Mouse (Mus musculus): ENCODE data around the gene Itsn2. TPM values are rescaled to one million over a fixed set of nuclear protein-coding genes. Genes with fewer than 3 reads are reported as not detected.

Itsn2 gene
- polyA plus RNA-seq, 1 experiment from 2014 or later: 24.8 TPM

DNA sequence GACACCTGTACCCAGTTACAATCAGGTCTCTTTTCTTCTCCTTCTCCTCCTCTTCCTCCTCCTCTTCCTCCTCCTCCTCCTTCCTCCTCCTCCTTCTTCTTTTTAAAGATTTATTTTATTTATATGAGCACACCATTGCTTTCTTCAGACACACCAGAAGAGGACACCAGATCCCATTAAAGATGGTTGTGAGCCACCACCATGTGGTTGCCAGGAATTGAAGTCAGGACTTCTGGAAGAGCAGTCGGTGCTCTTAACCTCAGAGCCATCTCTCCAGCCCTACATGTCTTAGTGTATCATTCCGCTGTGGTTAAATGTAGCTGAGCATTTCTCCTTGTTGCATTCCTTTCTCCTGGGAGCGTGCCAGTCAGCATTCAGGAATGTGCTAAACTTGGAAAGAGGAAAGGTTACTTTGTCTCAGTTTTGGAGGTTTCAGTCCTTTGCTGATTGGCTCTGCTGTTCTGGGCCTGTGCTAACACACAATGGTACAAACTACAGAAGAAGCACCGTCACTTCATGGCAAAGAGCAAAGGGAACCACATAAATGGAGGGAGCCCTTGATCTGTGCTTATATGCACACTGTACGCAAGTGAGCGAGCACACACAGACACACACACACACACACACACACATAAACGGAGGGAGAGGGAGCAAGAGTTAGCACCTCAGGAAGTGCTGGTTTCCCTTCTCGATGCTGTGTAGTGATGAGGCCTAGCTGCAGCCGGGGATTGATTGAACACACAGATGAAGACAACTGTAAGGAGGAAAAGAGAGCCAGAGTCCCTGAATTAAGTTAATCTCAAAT lies 33.8 kb upstream of the Itsn2 start:
- H3K27ac ChIP-seq: no peak overlapping the region

DNA sequence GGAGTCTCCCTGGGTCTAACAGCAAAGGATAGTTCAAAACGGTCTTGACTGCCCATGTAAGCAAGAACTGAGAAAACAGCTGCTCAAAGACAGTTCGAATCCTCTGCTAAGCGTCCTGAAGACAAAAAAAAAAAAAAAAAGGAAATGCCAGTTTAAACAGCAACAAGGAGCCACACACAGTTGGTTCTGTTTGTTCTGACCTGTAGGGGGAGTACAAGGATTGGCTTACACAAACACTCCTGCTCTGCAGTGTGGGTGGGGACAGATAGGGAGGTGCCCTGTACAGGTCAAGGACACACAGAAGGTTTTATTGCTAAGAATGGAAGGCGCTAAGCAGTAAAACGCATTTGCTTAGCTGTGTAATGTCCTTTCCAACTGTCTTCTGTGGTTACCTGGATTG lies 20.6 kb upstream of the Itsn2 start:
- no peak overlapping the region for H3K27ac ChIP-seq
- H3K27me3 ChIP-seq: no peaks in the 10 kb centered on the region
- no peak overlapping the region for H3K4me2 ChIP-seq
- H3K9me3 ChIP-seq: no peaks in the 10 kb centered on the region
- no peak overlapping the region for H3K9ac ChIP-seq (replicated peaks)
- H3K36me3 ChIP-seq: no peaks in the 10 kb centered on the region
- WGBS: 34% methylated on average over 5 of the region's 5 CpGs
- no peak overlapping the region for H3K4me3 ChIP-seq (replicated peaks)
- no peak for ATAC-seq (ENCODE audit: insufficient number of reproducible peaks, insufficient read depth, low FRiP score, low TSS enrichment, low read depth)
- H3K4me1 ChIP-seq (replicated peaks): no peaks in the 10 kb centered on the region

More for the DNA sequence above, 33.8 kb upstream of the Itsn2 start:
- ATAC-seq (ENCODE audit: insufficient number of reproducible peaks, insufficient read depth, low FRiP score, low TSS enrichment, low read depth): no peak
- no peaks in the 10 kb centered on the region for H3K27me3 ChIP-seq
- H3K4me1 ChIP-seq (replicated peaks): peaks cover 5% of the 10 kb centered on the region; the same call in 1 of the 2 replicates
- no peaks in the 10 kb centered on the region for H3K36me3 ChIP-seq
- 0 out of 2 replicates have a peak, but pooled peaks cover 4% of the 10 kb centered on the region for H3K9me3 ChIP-seq
- H3K4me2 ChIP-seq: no peak overlapping the region
- H3K4me3 ChIP-seq (replicated peaks): no peak overlapping the region
- H3K9ac ChIP-seq (replicated peaks): no peak overlapping the region
- 78% methylated on average over 9 of the region's 9 CpGs for WGBS

DNA sequence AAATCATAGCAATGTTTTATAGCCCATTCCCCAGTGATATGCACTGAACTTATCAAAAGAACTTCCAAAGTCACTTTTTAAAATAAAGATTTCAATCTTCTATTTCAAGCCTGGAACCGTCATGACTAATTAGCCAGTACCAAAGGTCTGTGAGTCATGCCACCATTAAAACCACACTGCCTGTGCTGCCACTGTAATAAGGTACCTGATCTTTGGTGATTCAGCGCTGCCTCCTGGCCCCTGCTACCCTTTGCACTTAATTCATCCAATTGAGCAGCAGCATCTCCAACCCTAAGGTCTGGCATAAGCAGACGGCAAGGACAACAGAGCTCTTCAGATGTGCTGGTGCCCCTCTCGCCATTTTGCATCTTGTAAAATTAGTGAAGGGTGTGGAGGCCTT lies 18.4 kb upstream of the Itsn2 start:
- ATAC-seq (ENCODE audit: insufficient number of reproducible peaks, insufficient read depth, low FRiP score, low TSS enrichment, low read depth): no peak
- H3K4me2 ChIP-seq: no peak overlapping the region
- 73% methylated on average over 4 of the region's 4 CpGs for WGBS
- no peaks in the 10 kb centered on the region for H3K36me3 ChIP-seq
- H3K9ac ChIP-seq (replicated peaks): no peak overlapping the region
- no peak overlapping the region for H3K27ac ChIP-seq
- no peaks in the 10 kb centered on the region for H3K4me1 ChIP-seq (replicated peaks)
- no peaks in the 10 kb centered on the region for H3K27me3 ChIP-seq
- no peak overlapping the region for H3K4me3 ChIP-seq (replicated peaks)
- no peaks in the 10 kb centered on the region for H3K9me3 ChIP-seq

DNA sequence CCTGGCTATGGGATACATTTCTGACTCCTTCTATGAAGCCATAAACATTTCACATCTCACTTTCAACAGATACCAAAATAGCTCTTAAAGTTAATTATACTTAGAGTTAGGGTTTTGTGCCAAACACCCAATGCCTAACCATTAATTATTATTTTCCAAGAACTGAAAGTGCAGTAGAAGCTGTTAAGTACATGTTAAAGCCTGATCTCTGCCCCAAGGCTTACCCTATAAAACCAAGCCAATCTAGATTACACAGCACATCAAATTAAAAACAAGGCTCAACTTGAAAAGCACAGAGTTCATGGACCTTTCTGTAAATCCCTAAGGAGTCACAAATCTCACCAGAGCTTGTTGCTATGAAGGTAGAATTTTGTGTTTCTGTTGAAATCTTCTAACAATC lies 10.1 kb upstream of the Itsn2 start:
- H3K4me2 ChIP-seq: no peak overlapping the region
- H3K9me3 ChIP-seq: no peaks in the 10 kb centered on the region
- no peak overlapping the region for H3K9ac ChIP-seq (replicated peaks)
- no peaks in the 10 kb centered on the region for H3K27me3 ChIP-seq
- no peak; the same call in 1 of the 2 replicates for ATAC-seq (ENCODE audit: insufficient number of reproducible peaks, insufficient read depth, low FRiP score, low TSS enrichment, low read depth)
- H3K4me1 ChIP-seq (replicated peaks): no peaks in the 10 kb centered on the region
- H3K27ac ChIP-seq: no peak overlapping the region
- H3K36me3 ChIP-seq: no peaks in the 10 kb centered on the region
- no peak overlapping the region for H3K4me3 ChIP-seq (replicated peaks)

DNA sequence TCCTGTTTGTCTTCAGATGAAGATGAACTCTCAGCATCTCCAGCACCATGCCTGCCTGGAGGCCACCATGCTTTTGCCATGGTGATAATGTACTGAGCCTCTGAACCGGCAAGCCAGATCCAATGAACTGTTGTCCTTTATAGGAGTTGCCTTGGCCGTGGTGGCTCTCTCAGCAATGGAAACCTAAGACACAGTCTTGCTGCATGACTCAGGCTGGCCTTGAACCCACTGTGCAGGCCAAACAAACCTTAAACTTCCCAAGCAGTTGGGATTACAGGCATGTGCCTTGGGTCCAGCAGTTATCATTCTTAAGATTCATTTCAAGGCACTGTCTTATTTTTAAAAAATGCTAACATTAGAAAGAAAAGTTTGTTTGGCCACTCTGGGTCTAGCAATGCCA lies 4.6 kb upstream of the Itsn2 start:
- Histone ChIP-seq H3K9me3 (no peaks in the 10 kb centered on the region), H3K27me3 (peaks cover 4% of the 10 kb centered on the region; the same call in 1 of the 2 replicates), H3K9ac (replicated peaks) (no peak overlapping the region), H3K4me2 (no peak overlapping the region), H3K27ac (no peak overlapping the region), H3K36me3 (no peaks in the 10 kb centered on the region), H3K4me3 (replicated peaks) (no peak overlapping the region), H3K4me1 (replicated peaks) (no peaks in the 10 kb centered on the region; the same call in 1 of the 2 replicates)
- WGBS: 75% methylated on average over 2 of the region's 2 CpGs
- no peak for ATAC-seq (ENCODE audit: insufficient number of reproducible peaks, insufficient read depth, low FRiP score, low TSS enrichment, low read depth)

DNA sequence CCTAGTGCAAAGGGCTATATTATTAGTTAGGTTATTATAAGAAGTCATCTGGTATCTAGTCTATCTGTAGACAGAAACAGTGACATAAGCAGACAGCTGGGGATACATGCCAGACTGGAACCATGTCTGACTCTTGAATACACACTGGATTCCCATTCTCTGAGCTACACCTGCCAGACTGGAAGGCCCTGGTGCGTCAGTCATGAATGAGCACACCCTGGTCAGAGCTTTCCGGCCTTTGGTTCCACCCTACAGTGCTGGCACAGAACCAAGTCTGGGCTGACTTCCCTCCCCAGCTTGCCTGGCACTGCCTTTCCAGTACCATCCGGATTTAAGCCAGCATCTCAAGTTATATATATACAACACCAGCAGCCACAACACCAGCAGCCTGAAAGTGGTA lies 3.8 kb upstream of the Itsn2 start:
- WGBS: 93% methylated on average over 3 of the region's 3 CpGs
- no peaks in the 10 kb centered on the region for H3K9me3 ChIP-seq
- H3K27me3 ChIP-seq: peaks cover 4% of the 10 kb centered on the region; the same call in 1 of the 2 replicates
- no peak overlapping the region for H3K9ac ChIP-seq (replicated peaks)
- peaks cover 1% of the 10 kb centered on the region for H3K4me1 ChIP-seq (replicated peaks)
- ATAC-seq (ENCODE audit: insufficient number of reproducible peaks, insufficient read depth, low FRiP score, low TSS enrichment, low read depth): no peak
- H3K36me3 ChIP-seq: no peaks in the 10 kb centered on the region
- H3K4me2 ChIP-seq: no peak overlapping the region
- no peak overlapping the region for H3K27ac ChIP-seq
- H3K4me3 ChIP-seq (replicated peaks): no peak overlapping the region

DNA sequence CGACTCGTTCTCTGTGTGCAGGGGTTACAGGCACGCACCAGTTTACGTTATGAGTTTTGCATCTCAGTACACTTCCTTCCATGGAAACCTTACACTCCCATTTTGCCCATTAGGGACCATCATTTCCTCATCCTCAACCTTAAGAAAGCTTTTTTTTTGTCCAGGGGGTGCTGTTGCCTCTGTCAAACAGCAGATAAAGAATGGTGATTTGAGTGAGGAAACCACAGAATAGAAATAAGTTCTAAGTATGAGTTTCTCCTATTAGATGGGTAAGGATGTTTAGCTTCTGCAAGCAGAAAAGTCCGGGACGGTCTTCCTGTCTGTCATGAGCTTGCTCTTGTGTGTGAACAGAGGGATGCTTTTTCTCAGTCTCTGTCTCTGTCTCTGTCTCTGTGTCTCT lies 413 bp upstream of the Itsn2 start:
- Histone ChIP-seq H3K4me2 (peak overlapping the region; percentile 69), H3K9ac (replicated peaks) (no peak overlapping the region)
- 77% methylated on average over 6 of the region's 6 CpGs for WGBS

DNA sequence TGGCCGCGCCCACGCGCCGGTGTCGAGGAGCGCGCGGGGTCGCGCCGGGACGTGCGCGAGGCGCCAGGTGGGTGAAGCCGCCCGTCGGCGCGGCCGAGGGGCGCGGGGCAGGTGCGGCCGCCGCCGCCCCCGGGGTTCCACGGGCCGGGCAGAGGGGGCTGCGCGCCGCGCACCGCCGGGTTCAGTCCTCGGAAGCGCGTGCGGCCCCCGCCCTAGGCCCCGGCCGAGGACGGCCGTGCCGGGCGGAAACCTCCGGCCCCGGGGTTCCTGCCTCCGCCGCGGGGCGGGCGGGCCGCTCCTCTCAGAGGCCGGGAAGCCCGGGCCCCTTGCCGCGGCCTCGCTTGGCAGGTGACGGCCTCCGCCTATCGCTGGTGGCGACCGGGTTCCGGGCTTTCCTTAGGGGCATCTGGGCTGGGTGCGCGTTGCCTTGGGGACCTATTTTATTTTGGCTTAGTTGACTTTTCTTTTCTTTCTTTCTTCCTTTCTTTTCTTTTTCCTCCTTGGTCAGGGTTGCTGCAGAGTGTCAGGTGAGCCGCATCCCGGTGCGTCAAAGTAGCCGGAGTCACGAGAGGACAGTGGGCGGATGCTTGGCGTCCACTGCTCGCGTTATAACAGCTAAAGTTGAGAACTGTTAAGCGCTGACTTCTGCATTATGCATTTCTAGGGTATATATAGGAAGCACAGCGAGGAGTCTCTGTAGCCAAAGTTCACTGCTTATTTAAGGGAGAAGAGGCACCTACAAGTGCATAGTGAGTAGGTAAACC lies 910 bp downstream of the Itsn2 start:
- no peaks in the 10 kb centered on the region for H3K9me3 ChIP-seq
- H3K9ac ChIP-seq (replicated peaks): peak overlapping the region; percentile 81
- peak overlapping the region; percentile 94 for H3K4me3 ChIP-seq (replicated peaks)
- H3K4me2 ChIP-seq: peak overlapping the region; percentile 69
- peak overlapping the region; percentile 76 for H3K27ac ChIP-seq
- peaks cover 6% of the 10 kb centered on the region for H3K4me1 ChIP-seq (replicated peaks)
- 1% methylated on average over 71 of the region's 80 CpGs for WGBS
- H3K27me3 ChIP-seq: peaks cover 4% of the 10 kb centered on the region; the same call in 1 of the 2 replicates
- no peaks in the 10 kb centered on the region for H3K36me3 ChIP-seq
- peak; percentile 69 for ATAC-seq (ENCODE audit: insufficient number of reproducible peaks, insufficient read depth, low FRiP score, low TSS enrichment, low read depth)

More for the DNA sequence above, 413 bp upstream of the Itsn2 start:
- Histone ChIP-seq H3K4me1 (replicated peaks) (peaks cover 6% of the 10 kb centered on the region), H3K27me3 (peaks cover 4% of the 10 kb centered on the region; the same call in 1 of the 2 replicates), H3K36me3 (no peaks in the 10 kb centered on the region), H3K27ac (no peak overlapping the region), H3K9me3 (no peaks in the 10 kb centered on the region), H3K4me3 (replicated peaks) (peak overlapping the region; percentile 94)
- no peak for ATAC-seq (ENCODE audit: insufficient number of reproducible peaks, insufficient read depth, low FRiP score, low TSS enrichment, low read depth)

DNA sequence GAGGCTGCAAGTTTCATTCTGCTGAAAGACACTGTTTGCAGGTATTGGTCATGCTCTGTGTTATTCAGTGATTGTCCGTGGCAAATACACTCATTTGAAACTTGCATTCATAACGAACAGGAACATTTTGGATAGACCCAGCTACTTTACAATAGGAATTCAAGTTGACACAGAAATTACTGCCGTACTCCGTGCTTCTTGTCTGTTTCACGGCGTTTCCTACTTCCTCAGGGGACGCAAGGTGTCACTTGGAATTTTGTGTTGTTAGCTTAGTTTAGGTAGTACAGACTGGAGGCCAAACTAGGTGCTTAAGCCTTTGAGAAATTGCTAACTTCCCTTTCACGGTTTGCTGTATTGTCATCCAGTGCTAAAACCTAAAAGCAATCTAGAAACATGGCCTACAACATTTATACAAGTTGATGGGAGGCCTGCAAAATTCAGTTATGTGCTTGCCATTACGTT lies 1.5 kb downstream of the Itsn2 start:
- Histone ChIP-seq H3K4me3 (replicated peaks) (peak overlapping the region; percentile 94), H3K27me3 (peaks cover 4% of the 10 kb centered on the region; the same call in 1 of the 2 replicates), H3K4me2 (peak overlapping the region; percentile 69), H3K4me1 (replicated peaks) (peaks cover 9% of the 10 kb centered on the region), H3K27ac (no peak overlapping the region), H3K9ac (replicated peaks) (peak overlapping the region; percentile 81), H3K9me3 (no peaks in the 10 kb centered on the region), H3K36me3 (no peaks in the 10 kb centered on the region)
- WGBS: 67% methylated on average over 9 of the region's 9 CpGs
- no peak for ATAC-seq (ENCODE audit: insufficient number of reproducible peaks, insufficient read depth, low FRiP score, low TSS enrichment, low read depth)

DNA sequence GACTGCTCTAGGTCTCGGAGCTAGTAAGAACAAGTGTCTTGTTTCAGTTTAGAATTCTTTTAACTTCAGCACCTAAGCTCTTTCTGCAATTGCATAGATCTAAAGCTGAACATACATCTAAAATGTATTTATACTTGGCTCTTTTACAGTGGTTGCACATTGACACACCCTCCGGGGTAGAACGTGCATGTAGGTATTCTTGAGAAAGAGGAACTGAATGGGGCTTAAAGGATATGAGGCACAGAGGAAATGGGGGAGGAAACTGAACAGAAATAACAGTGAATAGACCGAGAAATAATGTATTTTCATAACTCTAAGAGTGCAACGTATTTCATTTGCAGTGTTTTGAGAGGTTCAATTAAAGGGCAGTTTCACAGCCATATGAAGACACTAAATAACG lies 2.6 kb downstream of the Itsn2 start:
- no peak for ATAC-seq (ENCODE audit: insufficient number of reproducible peaks, insufficient read depth, low FRiP score, low TSS enrichment, low read depth)
- 84% methylated on average over 6 of the region's 6 CpGs for WGBS

DNA sequence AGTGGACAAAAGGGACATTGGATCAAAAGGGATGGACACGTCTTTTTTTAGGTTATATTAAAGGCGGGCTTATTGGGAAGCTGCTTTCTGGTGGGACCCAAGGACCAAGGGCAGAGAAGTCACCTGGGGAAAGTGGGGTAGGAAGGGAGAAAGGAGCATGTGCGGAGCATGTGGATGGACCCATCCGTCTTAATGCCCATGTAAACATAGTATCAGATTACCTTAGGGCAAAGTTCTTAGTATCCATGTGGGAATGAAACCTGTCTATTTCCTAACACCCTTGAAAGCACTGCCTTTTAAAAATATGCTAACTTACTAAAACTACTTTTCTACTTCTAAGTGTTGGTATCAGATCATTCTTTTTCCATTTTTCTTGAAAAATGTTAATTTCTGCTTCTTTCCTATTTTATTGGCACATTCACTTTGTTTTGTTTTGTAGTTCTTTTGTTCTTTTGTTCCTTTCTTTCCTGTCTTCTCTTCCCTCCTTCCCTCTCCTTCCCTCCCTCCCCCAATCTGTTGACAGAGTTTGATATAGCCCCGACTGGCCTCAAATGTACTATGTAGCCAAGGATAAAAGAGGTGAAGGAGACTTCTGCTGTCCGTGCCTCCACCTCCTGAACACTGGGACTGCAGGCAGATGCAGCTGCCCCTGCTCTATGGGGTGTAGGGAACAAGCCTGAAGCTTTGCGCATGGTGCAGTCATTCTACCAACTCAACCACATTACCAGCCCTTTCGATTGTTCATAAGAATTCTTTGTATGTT lies 6.4 kb downstream of the Itsn2 start:
- ATAC-seq (ENCODE audit: insufficient number of reproducible peaks, insufficient read depth, low FRiP score, low TSS enrichment, low read depth): no peak
- Histone ChIP-seq H3K9ac (replicated peaks) (no peak overlapping the region), H3K4me1 (replicated peaks) (peaks cover 5% of the 10 kb centered on the region), H3K27ac (no peak overlapping the region), H3K9me3 (no peaks in the 10 kb centered on the region), H3K4me2 (no peak overlapping the region), H3K36me3 (no peaks in the 10 kb centered on the region), H3K27me3 (no peaks in the 10 kb centered on the region), H3K4me3 (replicated peaks) (no peak overlapping the region)
- WGBS: 63% methylated on average over 8 of the region's 8 CpGs

More for the DNA sequence above, 2.6 kb downstream of the Itsn2 start:
- H3K4me3 ChIP-seq (replicated peaks): no peak overlapping the region
- H3K36me3 ChIP-seq: no peaks in the 10 kb centered on the region
- peaks cover 4% of the 10 kb centered on the region; the same call in 1 of the 2 replicates for H3K27me3 ChIP-seq
- no peak overlapping the region for H3K27ac ChIP-seq
- no peak overlapping the region for H3K4me2 ChIP-seq
- H3K9ac ChIP-seq (replicated peaks): no peak overlapping the region
- H3K9me3 ChIP-seq: no peaks in the 10 kb centered on the region
- H3K4me1 ChIP-seq (replicated peaks): peaks cover 9% of the 10 kb centered on the region
